Mouse (Mus musculus) lung, postnatal 0 days (tissue): ENCODE measurements at regions not wholly inside any gene's neighbourhood (a gene's known extent, or its start where the extent isn't known, plus 50 kb on each side); places are given as distances from the start of the nearest gene placed in this dataset.

Source experiments
- CTCF ChIP-seq: IDR thresholded peaks from 2 replicates; pipeline ENCODE4 v1.5.1; 2016; ENCODE audit warnings: antibody characterized with exemption, mild to moderate bottlenecking
- EP300 ChIP-seq: IDR thresholded peaks from 2 replicates; pipeline ENCODE4 v1.6.1; 2016; ENCODE audit warnings: antibody characterized with exemption, mild to moderate bottlenecking, control low read depth

- TF ChIP-seq EP300, result no peak
- no peak for TF ChIP-seq CTCF
Observed at GRCm38 (mm10) chr1:71728852-71729347, 75.9 kb upstream of the Fn1 start.
